Mouse (Mus musculus) spleen, postnatal 0 days (tissue): ENCODE data around the gene Olfr769. TPM values are rescaled to one million over a fixed set of nuclear protein-coding genes. Genes with fewer than 3 reads are reported as not detected.

ENCODE experiments used
- polyA plus RNA-seq: library from polyadenylated mRNA; unstranded; fragments of >200 nt; fragmentation: Nextera tagmentation; extraction: Ambion mirVana; gene quantifications from 2 replicates; pipeline ENCODE4 v1.2.1, GENCODE M21; 2015

Olfr769 gene
- polyA plus RNA-seq: not detected in 2 replicates

GRCm38 (mm10) chr10:129117761-129118160 lies at the start of gene Olfr769:
Olfr769 (minus strand) TSS chr10:129117861.

GRCm38 (mm10) chr10:129164651-129165050 lies 47.0 kb upstream of the Olfr769 start, which contains the start of gene Olfr771:
Olfr771 (minus strand) TSS chr10:129164751.

GRCm38 (mm10) chr10:129138898-129139297 lies 21.2 kb upstream of the Olfr769 start, which contains the start of gene Olfr770:
Olfr770 (minus strand) TSS chr10:129138998.

GRCm38 (mm10) chr10:129099275-129099674 lies 18.4 kb downstream of the Olfr769 start, which contains the start of gene Olfr768:
Olfr768 (minus strand) TSS chr10:129099375.

GRCm38 (mm10) chr10:129082810-129083209 lies 34.9 kb downstream of the Olfr769 start, which contains the start of gene Olfr767:
Olfr767 (minus strand) TSS chr10:129082910.

GRCm38 (mm10) chr10:129068877-129069276 lies 48.8 kb downstream of the Olfr769 start, which contains the start of gene Olfr766-ps1:
Olfr766-ps1 (minus strand) TSS chr10:129068977.

Other genes starting within 250 kb of the Olfr769 start
- gene Gdf11, start 226.1 kb downstream of the Olfr769 start, polyA plus RNA-seq: 0.82 and 1.2 TPM in 2 replicates
- gene Cd63, start 216.9 kb downstream of the Olfr769 start, polyA plus RNA-seq: 240 and 284 TPM in 2 replicates
- 4.8 and 5.9 TPM in 2 replicates for gene Rdh5, start 195.0 kb downstream of the Olfr769 start, polyA plus RNA-seq
- 116 and 145 TPM in 2 replicates for gene Bloc1s1, start 193.8 kb downstream of the Olfr769 start, polyA plus RNA-seq
- 2.5 and 3.2 TPM in 2 replicates for gene Itga7, start 184.0 kb downstream of the Olfr769 start, polyA plus RNA-seq
- 0.10 TPM in 1 of 2 replicates, not detected in the other for gene Mettl7b, start 156.9 kb downstream of the Olfr769 start, polyA plus RNA-seq
- not detected in 2 replicates for gene Olfr9, start 128.4 kb downstream of the Olfr769 start, polyA plus RNA-seq
- not detected in 2 replicates for gene Olfr763, start 107.1 kb downstream of the Olfr769 start, polyA plus RNA-seq
- not detected in 2 replicates for gene Olfr764-ps1, start 78.0 kb downstream of the Olfr769 start, polyA plus RNA-seq
- gene Olfr765, start 67.9 kb downstream of the Olfr769 start, polyA plus RNA-seq: not detected in 2 replicates
- not detected in 2 replicates for gene Olfr766-ps1, start 48.9 kb downstream of the Olfr769 start, polyA plus RNA-seq
- not detected in 2 replicates for gene Olfr767, start 35.0 kb downstream of the Olfr769 start, polyA plus RNA-seq
- gene Olfr768, start 18.5 kb downstream of the Olfr769 start, polyA plus RNA-seq: not detected in 2 replicates
- gene Olfr770, start 21.1 kb upstream of the Olfr769 start, polyA plus RNA-seq: not detected in 2 replicates
- not detected in 2 replicates for gene Olfr771, start 46.9 kb upstream of the Olfr769 start, polyA plus RNA-seq
- not detected in 2 replicates for gene Olfr772, start 60.1 kb upstream of the Olfr769 start, polyA plus RNA-seq
- not detected in 2 replicates for gene Olfr773, start 69.6 kb upstream of the Olfr769 start, polyA plus RNA-seq
- not detected in 2 replicates for gene Olfr774, start 118.3 kb upstream of the Olfr769 start, polyA plus RNA-seq
- gene Olfr775, start 130.6 kb upstream of the Olfr769 start, polyA plus RNA-seq: not detected in 2 replicates
- not detected in 2 replicates for gene Olfr776, start 141.3 kb upstream of the Olfr769 start, polyA plus RNA-seq
- gene Olfr777, start 153.6 kb upstream of the Olfr769 start, polyA plus RNA-seq: not detected in 2 replicates
- gene Olfr780, start 200.3 kb upstream of the Olfr769 start, polyA plus RNA-seq: not detected in 2 replicates
- not detected in 2 replicates for gene Olfr781, start 211.0 kb upstream of the Olfr769 start, polyA plus RNA-seq
- not detected in 2 replicates for gene Olfr782, start 231.0 kb upstream of the Olfr769 start, polyA plus RNA-seq